Mouse (Mus musculus) forebrain, embryonic 16.5 days (tissue): ENCODE measurements around the gene Memo1. TPM values are rescaled to one million over a fixed set of nuclear protein-coding genes. Genes with fewer than 3 reads are reported as not detected.
"Not testable (repeated sequence)": the region's sequence is repeated elsewhere in the genome, so short reads cannot be mapped to it uniquely, and the experiment has no call there.

Experiments
- ATAC-seq: fragments of 200-750 bp; cut with Nextera tagmentation; 2 replicates; pipeline ENCODE4 v1.8.0; 2017; ENCODE audit warnings: mild to moderate bottlenecking, moderate library complexity
- H3K27ac ChIP-seq: fragments of 300-500 bp; sonication (generic); 2 replicates; pipeline ENCODE4 v1.5.1; 2014; ENCODE audit warnings: low read length, control low read depth
- H3K27me3 ChIP-seq: fragments of 300-500 bp; sonication (generic); replicated peaks from 2 replicates; pipeline ENCODE4 v1.6.1; 2014; ENCODE audit warnings: low read length; ENCODE audit not compliant: control insufficient read depth, insufficient read depth
- H3K36me3 ChIP-seq: fragments of 300-500 bp; sonication (generic); 2 replicates; pipeline ENCODE4 v1.6.1; 2014; ENCODE audit not compliant: control insufficient read depth, insufficient read depth
- H3K4me1 ChIP-seq: fragments of 300-500 bp; sonication (generic); replicated peaks from 2 replicates; pipeline ENCODE4 v1.6.1; 2014; ENCODE audit warnings: low read length; ENCODE audit not compliant: control insufficient read depth, insufficient read depth
- H3K4me2 ChIP-seq: fragments of 300-500 bp; sonication (generic); 2 replicates; pipeline ENCODE4 v1.6.1; 2014; ENCODE audit warnings: mild to moderate bottlenecking, low read length, control low read depth
- H3K4me3 ChIP-seq: fragments of 300-500 bp; sonication (generic); replicated peaks from 2 replicates; pipeline ENCODE4 v1.5.1; 2014; ENCODE audit warnings: mild to moderate bottlenecking, low read length, control low read depth
- H3K9ac ChIP-seq: fragments of 300-500 bp; sonication (generic); replicated peaks from 2 replicates; pipeline ENCODE4 v1.6.1; 2014; ENCODE audit warnings: low read depth, low read length, control low read depth
- H3K9me3 ChIP-seq: fragments of 300-500 bp; sonication (generic); 2 replicates; pipeline ENCODE4 v1.6.1; 2016; ENCODE audit warnings: low read length; ENCODE audit not compliant: control insufficient read depth
- WGBS: fragments of 180-500 bp; shearing (Covaris S2); extraction: QIAGEN DNeasy Blood & Tissue Kit; methylation state at CpG from one replicate; pipeline ENCODE4 v1.1.7; 2014; 5-methylcytosine and 5-hydroxymethylcytosine counted together
- polyA plus RNA-seq: library from polyadenylated mRNA; unstranded; fragments of >200 nt; fragmentation: Nextera tagmentation; extraction: Ambion mirVana; gene quantifications from 2 replicates; pipeline ENCODE4 v1.2.1, GENCODE M21; 2015

Memo1 gene
- polyA plus RNA-seq, 1 experiment from 2014 or later, result 66.3 TPM

- no peaks in the 10 kb centered on the region for H3K27me3 ChIP-seq
- no peaks in the 10 kb centered on the region for H3K36me3 ChIP-seq
- H3K4me2 ChIP-seq, result no peak overlapping the region
- H3K27ac ChIP-seq, result no peak overlapping the region
- no peak overlapping the region for H3K9ac ChIP-seq
- H3K4me1 ChIP-seq, result no peaks in the 10 kb centered on the region
- no peak for ATAC-seq
- no peak overlapping the region for H3K4me3 ChIP-seq
- WGBS, result 49% methylated on average over 5 of the region's 5 CpGs
- no peaks in the 10 kb centered on the region for H3K9me3 ChIP-seq
These were observed 27.2 kb upstream of the Memo1 start for GRCm38 (mm10) chr17:74322400-74323054.

- Histone ChIP-seq H3K4me2 (no peak overlapping the region), H3K9ac (no peak overlapping the region), H3K36me3 (no peaks in the 10 kb centered on the region), H3K4me3 (no peak overlapping the region), H3K9me3 (no peaks in the 10 kb centered on the region), H3K27me3 (no peaks in the 10 kb centered on the region), H3K4me1 (peaks cover 15% of the 10 kb centered on the region), H3K27ac (no peak overlapping the region)
- WGBS, result 88% methylated on average over 6 of the region's 6 CpGs
- ATAC-seq, result no peak
These were observed 23.4 kb upstream of the Memo1 start for GRCm38 (mm10) chr17:74318721-74319120.

- WGBS, result under 1% methylated on average over 43 of the region's 48 CpGs
- peak overlapping the region; percentile 88 for H3K4me2 ChIP-seq
- ATAC-seq, result peak; percentile 97
- H3K4me1 ChIP-seq, result peaks cover 15% of the 10 kb centered on the region
- peak overlapping the region; percentile 87 for H3K4me3 ChIP-seq
- no peaks in the 10 kb centered on the region for H3K9me3 ChIP-seq
- H3K36me3 ChIP-seq, result no peaks in the 10 kb centered on the region
- peak overlapping the region; percentile 79 for H3K27ac ChIP-seq
- peak overlapping the region; percentile 78 for H3K9ac ChIP-seq
- H3K27me3 ChIP-seq, result no peaks in the 10 kb centered on the region
These were observed 21.1 kb upstream of the Memo1 start for GRCm38 (mm10) chr17:74316309-74316863.

- Histone ChIP-seq H3K27ac (peak overlapping the region; percentile 79), H3K4me1 (peaks cover 15% of the 10 kb centered on the region), H3K4me3 (peak overlapping the region; percentile 87), H3K27me3 (no peaks in the 10 kb centered on the region), H3K4me2 (peak overlapping the region; percentile 60), H3K9me3 (no peaks in the 10 kb centered on the region), H3K36me3 (no peaks in the 10 kb centered on the region), H3K9ac (peak overlapping the region; percentile 78)
- WGBS, result under 1% methylated on average over 45 of the region's 45 CpGs
- peak; percentile 86 for ATAC-seq
These were observed 20.4 kb upstream of the Memo1 start for GRCm38 (mm10) chr17:74315445-74316308.

GRCm38 (mm10) chr17:74306021-74306420 lies 10.7 kb upstream of the Memo1 start:
- Histone ChIP-seq H3K9me3 (no peaks in the 10 kb centered on the region), H3K4me1 (no peaks in the 10 kb centered on the region), H3K27ac (no peak overlapping the region), H3K27me3 (no peaks in the 10 kb centered on the region), H3K4me3 (no peak overlapping the region), H3K9ac (no peak overlapping the region), H3K36me3 (peaks cover 7% of the 10 kb centered on the region; the same call in 1 of the 2 replicates), H3K4me2 (no peak overlapping the region)
- no peak for ATAC-seq
- WGBS, result 88% methylated on average over 1 of the region's 1 CpGs

- no peak overlapping the region for H3K27ac ChIP-seq
These were observed 10.3 kb upstream of the Memo1 start for GRCm38 (mm10) chr17:74305616-74306015.

GRCm38 (mm10) chr17:74304060-74304459 lies 8.7 kb upstream of the Memo1 start:
- Histone ChIP-seq H3K27me3 (no peaks in the 10 kb centered on the region), H3K9me3 (no peaks in the 10 kb centered on the region), H3K4me1 (no peaks in the 10 kb centered on the region), H3K9ac (no peak overlapping the region), H3K36me3 (peaks cover 15% of the 10 kb centered on the region; the same call in 1 of the 2 replicates), H3K4me2 (no peak overlapping the region), H3K27ac (no peak overlapping the region), H3K4me3 (no peak overlapping the region)
- 93% methylated on average over 4 of the region's 4 CpGs for WGBS
- ATAC-seq, result no peak

More at GRCm38 (mm10) chr17:74305616-74306015, 10.3 kb upstream of the Memo1 start:
- Histone ChIP-seq H3K9me3 (no peaks in the 10 kb centered on the region), H3K27me3 (no peaks in the 10 kb centered on the region), H3K36me3 (peaks cover 10% of the 10 kb centered on the region; the same call in 1 of the 2 replicates), H3K4me1 (no peaks in the 10 kb centered on the region), H3K4me2 (no peak overlapping the region), H3K9ac (no peak overlapping the region), H3K4me3 (no peak overlapping the region)
- 93% methylated on average over 4 of the region's 4 CpGs for WGBS
- ATAC-seq, result no peak

GRCm38 (mm10) chr17:74300089-74300488 lies 4.8 kb upstream of the Memo1 start:
- no peak overlapping the region for H3K4me2 ChIP-seq
- ATAC-seq, result no peak
- WGBS, result 88% methylated on average over 5 of the region's 5 CpGs

GRCm38 (mm10) chr17:74296991-74297390 lies 1.7 kb upstream of the Memo1 start:
- 84% methylated on average over 5 of the region's 5 CpGs for WGBS
- H3K4me3 ChIP-seq, H3K27me3 ChIP-seq, H3K4me2 ChIP-seq, ATAC-seq, H3K27ac ChIP-seq, H3K9me3 ChIP-seq, H3K9ac ChIP-seq: not testable (repeated sequence)
- Histone ChIP-seq H3K36me3 (peaks cover 13% of the 10 kb centered on the region; the same call in 1 of the 2 replicates), H3K4me1 (peaks cover 15% of the 10 kb centered on the region)

More at GRCm38 (mm10) chr17:74300089-74300488, 4.8 kb upstream of the Memo1 start:
- H3K27ac ChIP-seq, result no peak overlapping the region
- H3K4me3 ChIP-seq, result no peak overlapping the region
- H3K9me3 ChIP-seq, result no peaks in the 10 kb centered on the region
- peaks cover 4% of the 10 kb centered on the region; the same call in 1 of the 2 replicates for H3K4me1 ChIP-seq
- H3K9ac ChIP-seq, result no peak overlapping the region
- peaks cover 13% of the 10 kb centered on the region; the same call in 1 of the 2 replicates for H3K36me3 ChIP-seq
- no peaks in the 10 kb centered on the region for H3K27me3 ChIP-seq
